11 mouse cellular contexts compared by ENCODE assay signal in the genomic region with DNA sequence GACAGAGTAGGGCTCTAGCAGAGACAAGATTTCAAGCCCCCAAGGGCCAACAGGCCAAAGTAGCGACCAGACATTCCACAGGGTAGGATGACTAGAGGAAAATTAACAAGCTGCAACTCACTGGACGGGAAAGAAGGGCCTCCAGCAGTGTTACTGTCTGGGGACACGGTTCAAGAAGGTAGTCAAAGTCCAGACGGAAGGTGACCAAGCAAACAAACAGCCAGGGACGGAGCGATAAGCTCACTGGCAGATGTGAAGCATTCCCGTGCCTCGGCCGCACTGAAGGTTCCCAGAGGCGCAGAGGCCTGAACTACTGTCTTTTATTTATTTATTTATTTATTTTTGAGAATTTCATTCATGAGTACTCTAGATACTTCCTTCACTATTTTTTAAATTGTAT. TPM values are rescaled to one million over a fixed set of nuclear protein-coding genes. Genes with fewer than 3 reads are reported as not detected.
DNase-seq lines count a peak whose midpoint lies in the region; ATAC-seq and TF ChIP-seq lines count a peak whose summit lies in the region.
"Had no signal": no experiment of that assay in that cellular context is flagged by ENCODE, and none has a peak within 500 bp of the region (broad histone marks: within the 10 kb centered on the region; RNA-seq: fewer than 3 reads in every experiment).

No protein-coding gene starts in this region.

- H3K4me2 ChIP-seq in intestine, embryonic 14.5 days (ENCODE audit: low read length): 0 out of 2 replicates have a peak overlapping the region, but pooled peaks have one; percentile 3
- H3K4me2 ChIP-seq in kidney, postnatal 0 days (ENCODE audit: low read length): no peak overlapping the region
- H3K4me2 ChIP-seq in liver, embryonic 14.5 days (ENCODE audit: low read depth): peak overlapping the region; percentile 11; the same call in 1 of the 2 replicates
- H3K4me2 ChIP-seq in hindbrain, embryonic 14.5 days (replicated peaks): no peak overlapping the region
- H3K4me2 ChIP-seq: embryonic facial prominence, embryonic 13.5 days; lung, embryonic 15.5 days had no signal

- TF ChIP-seq POLR2A in ES-Bruce4 (IDR thresholded peaks at IDR 0.05; ENCODE audit: insufficient read depth, low read length): no peak

- 0 out of 2 replicates have a peak, but pooled peaks have one; percentile 13 for ATAC-seq in intestine, embryonic 14.5 days (replicated peaks; ENCODE audit: low FRiP score, low TSS enrichment, low read depth)
- ATAC-seq in kidney, postnatal 0 days (replicated peaks; ENCODE audit: low FRiP score, low read depth): peak; percentile 67
- no peak for ATAC-seq in liver, embryonic 14.5 days (ENCODE audit: insufficient read depth)
- no peak for ATAC-seq in hindbrain, embryonic 14.5 days (ENCODE audit: low FRiP score)

- H3K36me3 ChIP-seq in ES-Bruce4 (ENCODE audit: control insufficient read depth, insufficient read depth, low read length, poor library complexity, severe bottlenecking): no peaks in the 10 kb centered on the region
- no peaks in the 10 kb centered on the region for H3K36me3 ChIP-seq in intestine, embryonic 14.5 days (ENCODE audit: control insufficient read depth, insufficient read depth, low read length)
- no peaks in the 10 kb centered on the region for H3K36me3 ChIP-seq in kidney, postnatal 0 days (ENCODE audit: insufficient read depth, low read length)
- no peaks in the 10 kb centered on the region for H3K36me3 ChIP-seq in liver, embryonic 14.5 days (replicated peaks; ENCODE audit: control insufficient read depth, insufficient read depth, low read depth)
- H3K36me3 ChIP-seq in hindbrain, embryonic 14.5 days (replicated peaks; ENCODE audit: control insufficient read depth, insufficient read depth): no peaks in the 10 kb centered on the region
- H3K36me3 ChIP-seq: embryonic facial prominence, embryonic 13.5 days; lung, embryonic 15.5 days had no signal

- no peak overlapping the region for H3K27ac ChIP-seq in ES-Bruce4 (ENCODE audit: insufficient read depth, low read length)
- H3K27ac ChIP-seq in intestine, embryonic 14.5 days (ENCODE audit: low read depth): no peak overlapping the region
- no peak overlapping the region for H3K27ac ChIP-seq in kidney, postnatal 0 days
- 0 out of 2 replicates have a peak overlapping the region, but pooled peaks have one; percentile 20 for H3K27ac ChIP-seq in liver, embryonic 14.5 days
- no peak overlapping the region for H3K27ac ChIP-seq in hindbrain, embryonic 14.5 days
- H3K27ac ChIP-seq: embryonic facial prominence, embryonic 13.5 days; lung, embryonic 15.5 days had no signal

- H3K9ac ChIP-seq in ES-Bruce4 (ENCODE audit: low read depth, poor library complexity, severe bottlenecking): no peak overlapping the region
- H3K9ac ChIP-seq in intestine, embryonic 14.5 days (ENCODE audit: low read length): no peak overlapping the region
- no peak overlapping the region for H3K9ac ChIP-seq in kidney, postnatal 0 days (ENCODE audit: low read depth, low read length)
- H3K9ac ChIP-seq in liver, embryonic 14.5 days (replicated peaks): no peak overlapping the region
- no peak overlapping the region for H3K9ac ChIP-seq in hindbrain, embryonic 14.5 days
- H3K9ac ChIP-seq: embryonic facial prominence, embryonic 13.5 days; lung, embryonic 15.5 days had no signal

- peak; percentile 43; the same call in 1 of the 2 replicates for TF ChIP-seq EP300 in ES-Bruce4 (IDR thresholded peaks at IDR 0.05; ENCODE audit: insufficient read depth, low read depth, low read length)
- no peak for TF ChIP-seq EP300 in liver, embryonic 14.5 days (IDR thresholded peaks at IDR 0.05; ENCODE audit: low read depth)

- no peak for TF ChIP-seq CTCF in ES-Bruce4 (IDR thresholded peaks at IDR 0.05; ENCODE audit: low read depth, low read length)
- no peak for TF ChIP-seq CTCF in kidney, postnatal 0 days (IDR thresholded peaks at IDR 0.05; ENCODE audit: low read depth)
- no peak for TF ChIP-seq CTCF in liver, embryonic 14.5 days (IDR thresholded peaks at IDR 0.05; ENCODE audit: low read depth)

- WGBS in intestine, embryonic 14.5 days: 70% methylated on average over 10 of the region's 10 CpGs
- 78% methylated on average over 10 of the region's 10 CpGs for WGBS in kidney, postnatal 0 days
- 82% methylated on average over 10 of the region's 10 CpGs for WGBS in liver, embryonic 14.5 days (ENCODE audit: insufficient replicate concordance)
- WGBS in hindbrain, embryonic 14.5 days: 85% methylated on average over 10 of the region's 10 CpGs

- DNase-seq in intestine, embryonic 14.5 days (ENCODE audit: low spot score): no peak
- no peak for DNase-seq in kidney, postnatal 0 days (ENCODE audit: low spot score)
- no peak for DNase-seq in liver, embryonic 14.5 days (ENCODE audit: low read depth in 3 of 3, low spot score in 3 of 3)
- no peak for DNase-seq in layer of hippocampus, adult 9-11 months
- no peak for DNase-seq in hindbrain, embryonic 14.5 days (ENCODE audit: low spot score)
- DNase-seq in urinary bladder, postnatal 10 days (ENCODE audit: low spot score): no peak
- DNase-seq: cerebellum, adult 11-12 months; left cerebral cortex, postnatal 4 days had no signal

- H3K4me1 ChIP-seq in ES-Bruce4 (ENCODE audit: control insufficient read depth, insufficient read depth, low read length): peaks cover 9% of the 10 kb centered on the region
- H3K4me1 ChIP-seq in intestine, embryonic 14.5 days (replicated peaks; ENCODE audit: control insufficient read depth, insufficient read depth, low read length): 0 out of 2 replicates have a peak, but pooled peaks cover 8% of the 10 kb centered on the region
- H3K4me1 ChIP-seq in kidney, postnatal 0 days (replicated peaks; ENCODE audit: insufficient read depth, low read length): peaks cover 5% of the 10 kb centered on the region; the same call in 1 of the 2 replicates
- peaks cover 38 to 53% of the 10 kb centered on the region in 2 experiments for H3K4me1 ChIP-seq in liver, embryonic 14.5 days (replicated peaks; ENCODE audit: control insufficient read depth in 2 of 2, insufficient read depth in 2 of 2, low read length in 1 of 2)
- H3K4me1 ChIP-seq in hindbrain, embryonic 14.5 days (replicated peaks; ENCODE audit: control insufficient read depth, insufficient read depth, low read length): 0 out of 2 replicates have a peak, but pooled peaks cover 6% of the 10 kb centered on the region

- no peaks in the 10 kb centered on the region for H3K27me3 ChIP-seq in ES-Bruce4 (ENCODE audit: control insufficient read depth, insufficient read depth, low read length, poor library complexity, severe bottlenecking)
- no peaks in the 10 kb centered on the region for H3K27me3 ChIP-seq in intestine, embryonic 14.5 days (replicated peaks; ENCODE audit: control insufficient read depth, insufficient read depth, low read length)
- no peaks in the 10 kb centered on the region for H3K27me3 ChIP-seq in kidney, postnatal 0 days (ENCODE audit: insufficient read depth, low read length)
- no peaks in the 10 kb centered on the region for H3K27me3 ChIP-seq in liver, embryonic 14.5 days (ENCODE audit: control insufficient read depth, insufficient read depth, low read length)
- no peaks in the 10 kb centered on the region for H3K27me3 ChIP-seq in hindbrain, embryonic 14.5 days (ENCODE audit: control insufficient read depth, insufficient read depth, low read length)
- H3K27me3 ChIP-seq: embryonic facial prominence, embryonic 13.5 days; lung, embryonic 15.5 days had no signal

- no peak overlapping the region for H3K4me3 ChIP-seq in ES-Bruce4 (ENCODE audit: low read depth, low read length)
- no peak overlapping the region for H3K4me3 ChIP-seq in intestine, embryonic 14.5 days (ENCODE audit: low read depth, low read length)
- no peak overlapping the region for H3K4me3 ChIP-seq in kidney, postnatal 0 days (replicated peaks; ENCODE audit: low read depth, low read length)
- no peak overlapping the region for H3K4me3 ChIP-seq in liver, embryonic 14.5 days (ENCODE audit: insufficient read depth in 1 of 2, low read depth in 2 of 2, low read length in 2 of 2)
- H3K4me3 ChIP-seq in hindbrain, embryonic 14.5 days (replicated peaks; ENCODE audit: low read length): no peak overlapping the region
- H3K4me3 ChIP-seq: embryonic facial prominence, embryonic 13.5 days; lung, embryonic 15.5 days had no signal

- no peaks in the 10 kb centered on the region for H3K9me3 ChIP-seq in ES-Bruce4 (replicated peaks; ENCODE audit: control insufficient read depth, insufficient read depth, low read length, poor library complexity, severe bottlenecking)
- H3K9me3 ChIP-seq in intestine, embryonic 14.5 days (ENCODE audit: control insufficient read depth, low read length): no peaks in the 10 kb centered on the region
- no peaks in the 10 kb centered on the region for H3K9me3 ChIP-seq in kidney, postnatal 0 days (replicated peaks; ENCODE audit: low read length)
- no peaks in the 10 kb centered on the region for H3K9me3 ChIP-seq in liver, embryonic 14.5 days (ENCODE audit: control insufficient read depth, low read length)
- no peaks in the 10 kb centered on the region for H3K9me3 ChIP-seq in hindbrain, embryonic 14.5 days (ENCODE audit: control insufficient read depth, low read length)
- H3K9me3 ChIP-seq: embryonic facial prominence, embryonic 13.5 days; lung, embryonic 15.5 days had no signal

RNA-seq across cellular contexts. Expression of a gene that starts 3.3 kb away (rescaled TPM):
- 606 and 634 TPM in 2 replicates for polyA plus RNA-seq in ES-Bruce4 (2011; ENCODE audit: insufficient read depth, insufficient read length, low read depth, missing spikeins)
- 1,450 and 1,529 TPM in 2 replicates for polyA plus RNA-seq in intestine, embryonic 14.5 days (2014; fragmentation: Nextera tagmentation; extraction: Ambion mirVana)
- polyA plus RNA-seq in kidney, postnatal 0 days (2015; fragmentation: Nextera tagmentation; extraction: Ambion mirVana): 2,883 and 2,906 TPM in 2 replicates
- polyA plus RNA-seq in liver, embryonic 14.5 days (2012; rRNA removed): 1,645 and 1,653 TPM in 2 replicates
- polyA plus RNA-seq in liver, embryonic 14.5 days (2014; fragmentation: Nextera tagmentation; extraction: Ambion mirVana): 3,787 and 3,976 TPM in 2 replicates
- polyA plus RNA-seq in hindbrain, embryonic 14.5 days (2014; fragmentation: Nextera tagmentation; extraction: Ambion mirVana): 1,735 and 1,844 TPM in 2 replicates

RNA-seq across cellular contexts. Expression of a gene that starts 24.3 kb away (rescaled TPM):
- 1.4 and 3.1 TPM in 2 replicates for polyA plus RNA-seq in ES-Bruce4 (2011; ENCODE audit: insufficient read depth, insufficient read length, low read depth, missing spikeins)
- polyA plus RNA-seq in intestine, embryonic 14.5 days (2014; fragmentation: Nextera tagmentation; extraction: Ambion mirVana): 0.55 and 0.64 TPM in 2 replicates
- polyA plus RNA-seq in kidney, postnatal 0 days (2015; fragmentation: Nextera tagmentation; extraction: Ambion mirVana): 1.8 and 3.3 TPM in 2 replicates
- polyA plus RNA-seq in liver, embryonic 14.5 days (2012; rRNA removed): 0.08 TPM in 1 of 2 replicates, not detected in the other
- polyA plus RNA-seq in liver, embryonic 14.5 days (2014; fragmentation: Nextera tagmentation; extraction: Ambion mirVana): 0.09 and 0.10 TPM in 2 replicates
- polyA plus RNA-seq in hindbrain, embryonic 14.5 days (2014; fragmentation: Nextera tagmentation; extraction: Ambion mirVana): 2.3 and 2.6 TPM in 2 replicates

RNA-seq across cellular contexts. Expression of a gene that starts 24.4 kb away (rescaled TPM):
- polyA plus RNA-seq in ES-Bruce4 (2011; ENCODE audit: insufficient read depth, insufficient read length, low read depth, missing spikeins): 3.2 and 4.1 TPM in 2 replicates
- polyA plus RNA-seq in intestine, embryonic 14.5 days (2014; fragmentation: Nextera tagmentation; extraction: Ambion mirVana): 30.0 and 32.7 TPM in 2 replicates
- polyA plus RNA-seq in kidney, postnatal 0 days (2015; fragmentation: Nextera tagmentation; extraction: Ambion mirVana): 30.6 and 31.5 TPM in 2 replicates
- polyA plus RNA-seq in liver, embryonic 14.5 days (2012; rRNA removed): 116 and 122 TPM in 2 replicates
- polyA plus RNA-seq in liver, embryonic 14.5 days (2014; fragmentation: Nextera tagmentation; extraction: Ambion mirVana): 240 and 255 TPM in 2 replicates
- polyA plus RNA-seq in hindbrain, embryonic 14.5 days (2014; fragmentation: Nextera tagmentation; extraction: Ambion mirVana): 19.3 and 23.8 TPM in 2 replicates

Comparison
In these comparisons a context has a peak if more than half of its experiments do, and no peak if none do; other contexts are left out.
1. ATAC-seq: peak in intestine, embryonic 14.5 days (single experiment) and kidney, postnatal 0 days (single experiment); none in liver, embryonic 14.5 days (single experiment) and hindbrain, embryonic 14.5 days (single experiment).
2. H3K4me2 ChIP-seq: peak in intestine, embryonic 14.5 days (single experiment) and liver, embryonic 14.5 days (single experiment); none in kidney, postnatal 0 days (single experiment) and hindbrain, embryonic 14.5 days (single experiment).